Mouse (Mus musculus): ENCODE measurements around the gene Txlna. TPM values are rescaled to one million over a fixed set of nuclear protein-coding genes. Genes with fewer than 3 reads are reported as not detected.

Txlna gene
- polyA plus RNA-seq, 1 experiment: 22.7 TPM

GRCm38 (mm10) chr4:129621283-129621841, 19.5 kb downstream of the Txlna start:
- peak; percentile 7 for TF ChIP-seq POLR2A (IDR thresholded peaks at IDR 0.05; ENCODE audit: low read depth, low read length)
- no peak for TF ChIP-seq CTCF (conservative IDR thresholded peaks at IDR 0.05; ENCODE audit: insufficient read depth, insufficient read length, low read depth, low read length)
- peaks cover 19% of the 10 kb centered on the region for H3K4me1 ChIP-seq (ENCODE audit: control insufficient read depth, insufficient read depth, low read length)
- DNase-seq: peak; percentile 79
- no peaks in the 10 kb centered on the region for H3K36me3 ChIP-seq (ENCODE audit: control insufficient read depth, insufficient read depth, low read length)
- H3K4me3 ChIP-seq (ENCODE audit: insufficient read depth, low read depth, low read length): peak overlapping the region; percentile 57
- 45% methylated on average over 8 of the region's 8 CpGs for WGBS
- peak overlapping the region; percentile 95 for H3K27ac ChIP-seq (ENCODE audit: insufficient read depth, low read depth, low read length)
- H3K27me3 ChIP-seq (replicated peaks; ENCODE audit: control insufficient read depth, insufficient read depth, low read length): no peaks in the 10 kb centered on the region

- no peak for DNase-seq
- peak overlapping the region; percentile 95 for H3K27ac ChIP-seq (ENCODE audit: insufficient read depth, low read depth, low read length)
- no peaks in the 10 kb centered on the region for H3K27me3 ChIP-seq (replicated peaks; ENCODE audit: control insufficient read depth, insufficient read depth, low read length)
- WGBS: 66% methylated on average over 11 of the region's 11 CpGs
- H3K4me3 ChIP-seq (ENCODE audit: insufficient read depth, low read depth, low read length): peak overlapping the region; percentile 57
- no peaks in the 10 kb centered on the region for H3K36me3 ChIP-seq (ENCODE audit: control insufficient read depth, insufficient read depth, low read length)
- peaks cover 19% of the 10 kb centered on the region for H3K4me1 ChIP-seq (ENCODE audit: control insufficient read depth, insufficient read depth, low read length)
- no peak for TF ChIP-seq POLR2A (IDR thresholded peaks at IDR 0.05; ENCODE audit: low read depth, low read length)
- no peak for TF ChIP-seq CTCF (conservative IDR thresholded peaks at IDR 0.05; ENCODE audit: insufficient read depth, insufficient read length, low read depth, low read length)
These were observed 20.2 kb downstream of the Txlna start for GRCm38 (mm10) chr4:129620419-129621282.

GRCm38 (mm10) chr4:129618786-129619691, 21.8 kb downstream of the Txlna start, which contains the start of gene Iqcc:
Gene Iqcc (minus strand): TSS chr4:129619099.
- Histone ChIP-seq H3K36me3 (ENCODE audit: control insufficient read depth, insufficient read depth, low read length) (no peaks in the 10 kb centered on the region), H3K4me3 (ENCODE audit: insufficient read depth, low read depth, low read length) (peak within 1 kb of the TSS; percentile 82), H3K27me3 (replicated peaks; ENCODE audit: control insufficient read depth, insufficient read depth, low read length) (no peaks in the 10 kb centered on the region), H3K27ac (ENCODE audit: insufficient read depth, low read depth, low read length) (peak within 1 kb of the TSS; percentile 78), H3K4me1 (ENCODE audit: control insufficient read depth, insufficient read depth, low read length) (peaks cover 14% of the 10 kb centered on the region)
- peak; percentile 98 for DNase-seq
- 4% methylated on average over 44 of the region's 44 CpGs for WGBS
- TF ChIP-seq CTCF (conservative IDR thresholded peaks at IDR 0.05; ENCODE audit: insufficient read depth, insufficient read length, low read depth, low read length): no peak
- peak; percentile 99 for TF ChIP-seq POLR2A (IDR thresholded peaks at IDR 0.05; ENCODE audit: low read depth, low read length)

GRCm38 (mm10) chr4:129618031-129618430, 22.8 kb downstream of the Txlna start:
- no peaks in the 10 kb centered on the region for H3K36me3 ChIP-seq (ENCODE audit: control insufficient read depth, insufficient read depth, low read length)

GRCm38 (mm10) chr4:129617121-129617641, 23.7 kb downstream of the Txlna start:
- Histone ChIP-seq H3K27me3 (replicated peaks; ENCODE audit: control insufficient read depth, insufficient read depth, low read length) (no peaks in the 10 kb centered on the region), H3K36me3 (ENCODE audit: control insufficient read depth, insufficient read depth, low read length) (no peaks in the 10 kb centered on the region), H3K27ac (ENCODE audit: insufficient read depth, low read depth, low read length) (no peak overlapping the region), H3K4me1 (ENCODE audit: control insufficient read depth, insufficient read depth, low read length) (peaks cover 8% of the 10 kb centered on the region), H3K4me3 (ENCODE audit: insufficient read depth, low read depth, low read length) (no peak overlapping the region)
- 80% methylated on average over 7 of the region's 7 CpGs for WGBS
- TF ChIP-seq CTCF (conservative IDR thresholded peaks at IDR 0.05; ENCODE audit: insufficient read depth, insufficient read length, low read depth, low read length) (no peak), POLR2A (IDR thresholded peaks at IDR 0.05; ENCODE audit: low read depth, low read length) (no peak)
- no peak for DNase-seq

More at GRCm38 (mm10) chr4:129618031-129618430, 22.8 kb downstream of the Txlna start:
- Histone ChIP-seq H3K27ac (ENCODE audit: insufficient read depth, low read depth, low read length) (no peak overlapping the region), H3K4me1 (ENCODE audit: control insufficient read depth, insufficient read depth, low read length) (peaks cover 13% of the 10 kb centered on the region), H3K4me3 (ENCODE audit: insufficient read depth, low read depth, low read length) (peak overlapping the region; percentile 82), H3K27me3 (replicated peaks; ENCODE audit: control insufficient read depth, insufficient read depth, low read length) (no peaks in the 10 kb centered on the region)
- no peak for DNase-seq
- WGBS: 95% methylated on average over 5 of the region's 5 CpGs
- no peak for TF ChIP-seq POLR2A (IDR thresholded peaks at IDR 0.05; ENCODE audit: low read depth, low read length)
- no peak for TF ChIP-seq CTCF (conservative IDR thresholded peaks at IDR 0.05; ENCODE audit: insufficient read depth, insufficient read length, low read depth, low read length)

- Histone ChIP-seq H3K4me1 (ENCODE audit: control insufficient read depth, insufficient read depth, low read length) (peaks cover 8% of the 10 kb centered on the region; the same call in 1 of the 2 replicates), H3K27ac (ENCODE audit: insufficient read depth, low read depth, low read length) (no peak overlapping the region), H3K4me3 (ENCODE audit: insufficient read depth, low read depth, low read length) (no peak overlapping the region), H3K36me3 (ENCODE audit: control insufficient read depth, insufficient read depth, low read length) (no peaks in the 10 kb centered on the region), H3K27me3 (replicated peaks; ENCODE audit: control insufficient read depth, insufficient read depth, low read length) (no peaks in the 10 kb centered on the region)
- DNase-seq: no peak
- TF ChIP-seq POLR2A (IDR thresholded peaks at IDR 0.05; ENCODE audit: low read depth, low read length) (no peak), CTCF (conservative IDR thresholded peaks at IDR 0.05; ENCODE audit: insufficient read depth, insufficient read length, low read depth, low read length) (no peak)
- 86% methylated on average over 3 of the region's 3 CpGs for WGBS
These were observed 24.2 kb downstream of the Txlna start for GRCm38 (mm10) chr4:129616631-129617030.
